Mouse (Mus musculus): Measurements from ENCODE around the gene Dynlt1b.
"Not testable (repeated sequence)": the region's sequence is repeated elsewhere in the genome, so short reads cannot be mapped to it uniquely, and the experiment has no call there.

DNA sequence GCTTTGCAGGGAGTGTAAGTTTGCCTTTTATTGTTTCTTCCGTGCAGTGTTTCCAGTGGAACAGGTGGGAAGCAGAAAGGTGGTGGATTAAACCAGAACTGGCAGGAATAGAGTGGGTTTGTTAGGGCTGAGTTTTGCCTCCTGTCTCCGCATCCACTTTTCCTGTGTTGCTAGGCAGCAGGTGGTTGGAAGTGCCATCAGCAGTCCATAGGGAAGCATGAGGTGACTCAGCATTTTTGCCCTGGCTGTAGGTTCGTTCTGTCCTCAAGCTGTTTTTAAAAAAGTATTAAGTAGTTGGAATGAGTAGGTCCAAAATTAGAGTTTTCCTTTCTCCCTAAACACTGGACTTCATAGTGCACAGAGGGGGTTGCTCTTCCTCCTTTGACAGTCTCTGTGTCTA lies 3.8 kb downstream of the Dynlt1b start:
- not testable (repeated sequence) for TF ChIP-seq EP300, CTCF (IDR thresholded peaks at IDR 0.05; ENCODE audit: low read depth)
